Mouse (Mus musculus) kidney, postnatal 4 days (tissue): ENCODE measurements at regions not wholly inside any gene's neighbourhood (a gene's known extent, or its start where the extent isn't known, plus 50 kb on each side); places are given as distances from the start of the nearest gene placed in this dataset.

Experiments used
- DNase-seq, 2 experiments: peaks; one replicate each; pipeline ENCODE4 v3.0.0; 2021; ENCODE audit warnings: mixed read lengths in 2 of 2

- DNase-seq: no peak
These were observed 152.6 kb upstream of the Api5 start for GRCm38 (mm10) chr2:94590494-94590893.

- no peak for DNase-seq
These were observed 149.3 kb upstream of the Api5 start for GRCm38 (mm10) chr2:94587255-94587654.

- DNase-seq: no peak
These were observed 133.7 kb upstream of the Api5 start for GRCm38 (mm10) chr2:94571646-94572045.

- no peak for DNase-seq
These were observed 103.4 kb upstream of the Api5 start for GRCm38 (mm10) chr2:94541230-94541905.

- no peak for DNase-seq
These were observed 98.7 kb upstream of the Api5 start for GRCm38 (mm10) chr2:94536631-94537030.

GRCm38 (mm10) chr2:94531175-94531574, 93.2 kb upstream of the Api5 start:
- no peak for DNase-seq

- peak; percentile 80 to 81 for DNase-seq
These were observed 86.6 kb upstream of the Api5 start for GRCm38 (mm10) chr2:94524536-94524935.

- DNase-seq: no peak
These were observed 78.9 kb upstream of the Api5 start for GRCm38 (mm10) chr2:94516866-94517265.

GRCm38 (mm10) chr2:94512027-94512426, 74.1 kb upstream of the Api5 start:
- DNase-seq: no peak

- DNase-seq: peak; percentile 14 to 16
These were observed 62.7 kb upstream of the Api5 start for GRCm38 (mm10) chr2:94500649-94501048.

- DNase-seq: no peak
These were observed 60.6 kb upstream of the Api5 start for GRCm38 (mm10) chr2:94498516-94498915.
